Mouse (Mus musculus): ENCODE data around the gene Ehbp1.

The Ehbp1 gene

DNA sequence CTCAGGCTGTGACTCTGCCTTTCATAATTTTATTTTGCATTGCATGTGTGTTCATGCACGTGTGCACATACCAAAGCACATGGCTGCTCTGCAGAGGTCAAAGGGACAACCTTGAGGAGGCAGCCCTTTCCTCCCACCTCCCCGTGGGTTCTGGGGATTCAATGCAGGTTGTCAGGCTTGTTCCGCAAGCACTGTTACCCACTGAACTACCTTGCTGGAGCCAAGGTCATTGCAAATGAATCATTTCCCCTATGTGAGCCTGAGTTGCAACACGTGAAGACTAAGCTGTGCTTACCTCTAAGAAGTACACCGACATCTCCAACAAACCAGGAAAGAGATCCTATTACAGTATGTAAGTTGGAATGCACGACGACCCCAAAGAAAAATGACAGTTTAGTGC lies 291.2 kb downstream of the Ehbp1 start:
- DNase-seq: peak; percentile 6 to 28

DNA sequence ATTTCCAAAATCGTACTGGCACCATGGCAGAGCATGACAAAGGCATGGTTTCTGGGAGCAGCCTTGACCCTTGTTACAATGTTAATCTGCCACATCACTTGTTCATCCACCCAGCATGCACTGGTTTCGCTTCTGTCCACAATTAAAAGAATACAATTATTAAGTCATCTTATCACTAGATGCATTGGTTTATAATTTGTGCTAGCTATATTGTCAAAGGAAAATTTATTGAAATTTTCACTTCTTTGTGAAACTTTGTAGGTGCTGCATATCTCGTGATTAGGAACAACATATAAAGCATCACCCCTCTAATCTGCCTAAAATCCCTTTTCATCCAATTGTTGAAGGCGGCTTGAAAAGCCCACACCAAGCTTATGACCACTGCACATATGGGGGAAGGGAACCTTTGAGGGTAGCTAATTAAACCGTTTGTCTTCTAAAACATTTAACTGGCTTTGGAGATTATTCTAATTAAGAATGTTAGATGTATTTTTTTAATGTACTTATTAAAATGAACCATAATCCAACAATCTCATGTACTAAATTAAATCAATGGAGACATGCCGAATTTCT lies 302.2 kb downstream of the Ehbp1 start:
- DNase-seq: no peak

DNA sequence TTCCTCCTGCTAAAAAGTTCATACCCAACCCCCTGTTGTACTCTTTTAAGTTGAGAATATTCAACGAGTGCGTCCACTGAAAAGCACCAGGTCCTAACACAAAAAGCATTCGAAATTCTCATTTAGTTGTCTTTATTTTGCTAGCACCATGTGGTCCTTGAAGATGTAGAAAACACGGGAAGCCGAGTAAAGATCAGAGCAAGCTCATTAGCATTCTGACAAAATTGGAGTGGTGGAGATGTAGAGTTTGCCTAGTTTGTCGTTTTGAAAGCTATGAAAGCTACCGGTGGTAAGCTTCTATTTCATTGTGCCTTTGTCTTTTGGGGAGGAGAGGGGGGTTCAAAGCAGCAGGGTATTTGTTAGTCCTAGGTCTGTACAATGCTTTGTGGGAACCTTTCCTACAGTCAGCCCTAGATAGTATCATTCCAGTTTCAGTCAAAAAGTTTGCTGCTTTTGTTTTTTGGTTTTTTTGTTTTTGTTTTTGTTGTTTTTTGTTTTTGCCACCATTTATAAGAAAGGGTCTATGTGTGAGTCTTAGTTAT lies 307.5 kb downstream of the Ehbp1 start:
- no peak for DNase-seq

DNA sequence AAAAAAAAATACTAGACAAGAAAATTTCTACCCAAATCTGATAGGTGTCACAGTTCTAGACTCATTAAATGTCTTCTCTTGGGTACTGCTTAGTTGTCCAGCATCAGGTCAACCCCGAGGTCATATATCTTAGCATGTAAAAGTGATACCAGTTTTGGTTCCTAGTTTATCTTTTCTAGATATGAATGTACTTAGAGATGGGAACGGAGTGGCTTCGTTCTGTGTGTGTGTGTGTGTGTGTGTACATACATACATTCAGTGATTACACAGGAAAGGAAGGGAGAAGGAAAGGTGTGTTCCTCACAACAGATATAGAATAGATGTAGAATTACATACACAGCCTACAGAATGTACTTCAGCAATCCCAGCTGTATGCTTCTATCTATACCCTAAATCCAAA lies 308.5 kb downstream of the Ehbp1 start:
- DNase-seq: no peak

DNA sequence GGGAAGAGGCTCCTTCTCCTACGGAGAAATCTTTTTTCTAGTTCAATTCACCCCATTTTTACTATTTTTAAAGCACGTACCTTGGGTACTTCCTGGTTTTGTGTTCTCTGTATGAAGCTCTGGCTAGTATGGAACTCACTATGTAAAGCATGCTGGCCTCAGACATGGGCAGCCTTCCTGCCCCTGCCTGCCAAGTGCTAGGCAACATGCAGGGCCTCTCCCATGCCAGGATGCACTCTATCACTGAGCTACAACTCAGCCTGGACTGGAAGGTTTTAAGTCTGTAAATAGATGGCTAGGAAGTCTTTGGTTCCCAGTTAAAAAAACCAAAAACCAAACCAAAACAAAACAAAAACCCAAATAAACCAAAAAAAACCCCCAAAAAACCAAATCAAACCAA lies 321.5 kb downstream of the Ehbp1 start:
- no peak for DNase-seq

DNA sequence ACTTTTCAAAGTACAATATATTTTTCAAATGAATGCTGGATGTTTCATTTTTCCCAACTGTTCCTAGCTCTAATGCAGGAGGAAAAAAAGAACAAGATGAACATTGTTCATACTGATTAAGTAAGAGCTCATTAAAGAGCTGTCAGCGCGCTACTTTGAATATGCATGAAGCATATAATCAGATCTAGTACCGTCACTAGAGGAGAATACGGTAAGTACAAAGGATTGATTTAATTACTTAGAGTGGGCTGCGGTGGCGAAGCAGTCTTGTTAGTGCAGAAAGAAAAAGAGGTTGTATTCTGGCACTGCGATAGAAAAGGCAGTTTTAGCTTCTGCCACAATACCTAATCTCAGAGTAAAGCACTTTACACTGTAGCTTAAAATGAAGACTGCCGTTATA lies 324.6 kb downstream of the Ehbp1 start:
- DNase-seq: no peak

DNA sequence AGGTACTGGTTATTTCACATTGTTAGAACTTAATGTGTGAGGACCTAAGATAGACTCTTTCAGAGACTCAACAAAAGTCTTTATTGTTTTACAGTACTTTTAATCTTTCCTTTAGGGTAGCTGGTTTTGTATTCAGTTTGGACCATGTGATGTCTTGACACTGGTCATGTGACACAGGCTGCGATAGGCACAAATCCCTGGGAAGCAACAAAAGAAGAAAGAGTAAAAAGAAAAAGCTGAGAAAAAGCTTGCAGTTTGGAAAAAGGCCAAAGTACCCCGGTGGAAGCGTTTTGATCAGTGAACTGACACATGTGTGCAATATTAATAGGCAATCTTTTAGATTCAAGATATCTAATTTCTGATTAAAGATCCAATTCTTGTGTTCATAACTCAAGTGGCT lies 325.8 kb downstream of the Ehbp1 start:
- DNase-seq: no peak

DNA sequence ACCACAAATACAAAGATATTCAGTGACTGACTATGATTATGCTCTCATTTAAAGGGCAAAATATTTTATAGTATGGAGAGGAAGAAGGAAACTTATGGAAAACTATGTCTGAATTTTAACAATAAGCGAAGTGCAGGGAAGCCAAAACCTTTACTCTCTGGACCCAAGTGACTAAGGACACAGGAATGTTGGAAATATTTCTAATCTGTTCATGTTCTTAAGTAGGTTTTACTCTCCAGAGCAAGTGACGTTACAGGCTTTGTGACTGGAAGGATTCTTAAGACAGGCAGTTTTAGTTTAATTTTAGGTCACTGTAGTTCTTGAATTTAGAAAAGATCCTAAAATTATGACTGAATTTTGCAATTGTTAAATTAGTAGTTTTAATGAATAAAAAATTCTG lies 333.3 kb downstream of the Ehbp1 start:
- no peak for DNase-seq

DNA sequence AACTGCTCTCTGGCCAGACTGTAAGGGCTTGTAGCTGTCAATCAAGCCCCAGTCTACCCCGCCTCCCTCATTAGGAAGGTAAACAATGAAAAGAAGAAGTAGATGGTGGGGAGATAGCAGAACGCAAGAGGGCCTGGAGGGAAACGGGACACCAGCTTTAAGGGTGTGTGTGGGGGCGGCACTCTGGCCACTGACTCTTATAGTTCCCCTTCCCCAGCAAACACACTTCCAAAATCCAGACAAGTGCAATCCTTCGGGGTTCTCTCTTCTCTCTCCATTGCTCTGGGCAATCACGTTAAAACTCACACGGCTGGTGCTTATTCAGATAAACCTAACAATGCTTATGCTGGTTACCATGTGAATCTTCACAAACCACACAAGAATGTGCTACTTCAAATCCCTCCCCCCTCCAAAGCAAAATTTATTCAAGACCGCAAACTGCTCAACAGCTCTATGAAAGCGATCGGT lies 333.9 kb downstream of the Ehbp1 start:
- no peak for DNase-seq

DNA sequence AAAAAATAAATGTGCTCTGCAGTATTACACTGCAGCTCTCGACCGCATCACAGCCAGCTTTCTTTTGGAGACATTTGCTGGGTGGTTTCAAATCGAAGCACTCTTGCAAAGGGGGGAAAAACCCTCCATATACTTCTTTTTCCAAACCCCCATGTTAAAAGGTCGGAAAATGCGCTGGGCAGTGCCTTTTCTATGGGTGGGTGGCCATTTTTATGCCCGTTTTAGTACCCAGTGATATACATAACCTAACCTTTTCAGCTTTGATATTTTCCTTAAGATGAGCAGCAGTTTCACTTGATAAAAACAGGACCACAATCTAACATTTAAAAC lies 334.3 kb downstream of the Ehbp1 start:
- no peak for DNase-seq

DNA sequence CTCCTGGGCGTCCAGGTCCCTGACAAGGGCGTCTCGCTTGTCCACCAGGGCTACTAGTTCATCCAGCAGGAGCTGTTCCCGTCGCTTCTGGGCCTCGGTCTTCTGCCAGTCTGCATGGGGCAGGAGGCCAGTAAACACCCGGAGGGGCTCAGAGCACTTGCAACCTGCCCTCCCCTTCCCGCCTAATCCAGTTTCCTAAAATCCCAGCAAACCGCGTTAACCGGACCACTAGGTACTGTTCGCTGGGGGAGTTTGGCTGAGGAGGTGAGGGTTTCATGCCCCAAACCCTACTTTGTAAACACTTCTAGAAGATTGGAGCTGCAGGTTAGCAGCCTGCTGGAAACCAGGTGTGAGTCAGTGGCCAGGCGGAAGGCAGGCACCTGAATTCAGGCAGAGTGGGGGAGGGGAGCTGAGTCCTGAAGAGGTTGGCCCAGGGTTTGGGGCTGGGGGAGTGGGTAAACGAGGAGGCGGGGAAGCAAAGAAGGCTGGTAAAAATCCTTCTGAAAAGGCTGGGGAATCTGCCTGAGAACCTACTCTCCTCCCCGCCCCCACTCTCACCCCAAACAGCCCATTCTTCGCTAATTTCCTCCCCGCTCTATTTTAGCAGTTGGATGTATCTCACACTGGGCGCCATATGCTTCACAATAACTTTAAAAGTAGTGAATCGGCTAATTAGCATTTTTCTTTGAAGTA lies 334.9 kb downstream of the Ehbp1 start:
- no peak for DNase-seq

DNA sequence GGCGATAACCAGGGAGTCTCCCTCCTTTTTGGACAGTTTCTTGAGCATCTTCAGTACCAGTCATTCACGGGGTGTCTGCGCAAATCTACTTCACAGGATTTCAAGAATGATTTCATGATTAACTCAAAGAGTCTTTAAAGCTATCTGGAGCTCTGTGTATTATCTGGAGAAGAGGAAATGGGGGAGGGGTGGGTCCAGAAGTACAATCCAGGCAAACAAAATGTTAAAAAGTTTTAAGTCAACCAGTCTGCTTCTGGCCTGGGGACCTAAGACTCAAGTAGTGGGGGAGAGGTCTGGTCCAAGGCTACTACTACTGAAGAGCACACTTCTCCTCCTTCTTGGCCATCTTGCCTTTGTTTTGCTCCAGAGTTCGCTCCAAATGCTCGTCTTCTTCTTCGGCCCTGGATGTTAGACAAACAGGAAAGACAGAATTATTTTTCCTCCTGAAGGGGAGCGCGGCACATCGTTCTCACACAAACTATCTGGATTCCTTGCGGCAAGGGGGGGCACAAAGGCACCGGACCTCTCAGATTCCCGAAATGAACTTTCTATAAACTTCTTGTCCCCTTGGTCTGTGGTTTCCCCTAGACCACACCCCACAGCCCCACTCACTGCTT lies 335.5 kb downstream of the Ehbp1 start:
- no peak for DNase-seq

DNA sequence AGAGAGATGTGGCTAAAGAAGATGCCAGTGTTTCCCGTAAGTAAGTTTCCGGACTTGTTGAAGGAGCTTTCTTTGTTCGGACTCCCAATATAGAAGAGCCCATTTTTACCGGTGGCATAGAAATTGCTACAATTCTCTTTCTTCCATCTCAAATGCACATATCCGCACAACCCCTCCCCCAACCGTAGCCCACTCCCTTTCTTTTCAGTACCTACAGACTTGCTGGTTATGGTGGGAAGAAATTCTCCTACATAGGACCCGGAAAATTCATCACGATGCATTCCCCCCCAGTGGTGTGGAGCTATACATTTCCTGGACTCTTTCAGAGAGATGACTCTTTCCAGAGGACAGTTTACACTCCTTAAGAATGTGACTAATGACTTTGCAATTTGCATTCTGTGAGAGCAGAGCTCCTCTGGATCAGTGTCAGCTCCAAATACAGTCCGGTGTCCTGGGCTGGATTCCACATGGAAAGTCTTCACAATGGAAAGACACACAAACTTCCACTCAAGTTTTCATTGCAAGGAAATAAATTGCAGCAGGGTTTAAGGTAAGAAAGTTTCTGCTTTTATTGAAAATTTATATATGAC lies 336.7 kb downstream of the Ehbp1 start:
- DNase-seq: no peak

DNA sequence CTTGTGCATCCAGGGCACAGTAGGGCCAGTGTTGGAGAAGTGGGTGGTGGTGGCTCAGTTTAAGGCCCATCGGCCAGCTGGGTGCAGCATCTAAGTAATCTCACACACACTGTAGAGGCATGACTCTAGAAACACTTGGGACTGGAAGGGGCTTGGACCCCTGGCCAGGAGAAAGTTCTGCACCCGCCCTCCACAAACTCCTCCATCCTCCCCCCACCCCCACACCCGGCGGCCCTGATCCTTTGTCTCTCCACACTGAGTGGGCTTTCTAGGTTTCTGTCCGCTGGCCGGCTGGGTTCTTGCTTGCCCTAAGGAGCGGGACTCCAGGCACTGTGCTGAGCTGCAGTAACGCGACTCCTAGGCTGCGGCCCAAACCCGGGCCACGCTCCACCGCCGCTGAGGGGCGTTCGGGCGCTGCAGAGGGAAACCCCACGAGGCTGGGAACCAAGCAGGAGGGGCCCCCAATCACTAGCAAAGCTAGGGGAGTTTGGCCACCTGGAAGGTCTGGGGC lies 337.7 kb downstream of the Ehbp1 start:
- DNase-seq: no peak

DNA sequence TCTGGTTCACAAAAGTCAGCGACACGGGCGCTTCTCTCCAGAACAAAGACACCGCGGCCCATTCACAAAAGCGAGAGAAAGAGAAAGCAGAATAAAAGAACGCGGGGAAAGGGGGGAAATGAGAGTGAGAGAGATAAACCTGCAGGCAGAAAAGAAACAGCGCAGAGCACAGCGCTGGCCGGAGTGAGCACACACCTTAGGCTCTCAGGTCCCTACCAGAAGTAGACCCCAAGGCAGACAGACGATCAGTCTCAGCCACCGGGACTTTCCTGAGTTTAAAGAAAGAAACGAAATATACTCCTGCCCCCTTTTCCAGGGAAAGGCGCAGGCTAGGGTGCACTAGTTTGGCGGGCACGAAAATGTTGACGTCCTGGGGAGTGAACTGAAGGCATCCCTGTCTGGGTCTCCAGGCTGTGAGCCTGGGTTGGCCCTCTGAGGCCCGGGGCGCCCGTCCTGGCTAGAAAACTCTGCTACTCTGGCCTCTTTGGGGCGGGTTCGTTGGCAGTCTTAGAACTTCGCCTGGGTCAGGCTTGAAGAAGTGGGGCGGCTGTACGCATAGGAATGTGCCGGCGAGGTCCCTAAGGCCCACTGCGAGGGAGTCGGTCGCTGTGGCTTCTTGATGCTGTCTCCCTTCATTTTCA lies 338.6 kb downstream of the Ehbp1 start:
- no peak for DNase-seq

DNA sequence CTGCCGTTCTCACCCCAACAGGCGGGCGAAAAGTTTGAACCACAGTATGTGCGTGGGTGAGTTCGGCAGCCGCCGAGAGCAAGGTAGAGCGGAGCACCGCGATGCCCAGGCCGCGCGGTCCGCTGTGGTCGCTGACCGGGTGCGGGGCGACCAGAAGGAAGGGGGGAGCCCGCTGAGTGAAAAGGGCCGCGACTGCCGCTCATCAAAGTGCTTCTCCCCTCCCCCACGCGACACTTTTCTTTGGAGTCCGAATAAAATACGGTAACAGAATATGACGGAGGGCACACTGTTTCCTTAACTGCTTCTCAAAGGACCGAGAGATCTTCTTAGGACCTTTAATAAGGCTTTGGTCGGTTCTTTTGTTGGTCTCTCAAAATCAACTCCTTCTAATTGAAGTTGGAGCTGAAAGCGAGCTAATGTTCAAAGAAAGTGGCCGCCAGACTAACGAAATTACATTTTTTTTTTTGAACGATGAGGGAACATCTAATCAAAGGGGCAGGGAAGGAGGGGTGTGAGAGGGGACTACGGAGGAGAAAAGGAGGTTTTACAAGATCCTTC lies 339.2 kb downstream of the Ehbp1 start, which contains the start of gene Otx1:
TSS of gene Otx1 (minus strand) at position 115 of the 558 bp plus-strand sequence.
- DNase-seq: no peak

DNA sequence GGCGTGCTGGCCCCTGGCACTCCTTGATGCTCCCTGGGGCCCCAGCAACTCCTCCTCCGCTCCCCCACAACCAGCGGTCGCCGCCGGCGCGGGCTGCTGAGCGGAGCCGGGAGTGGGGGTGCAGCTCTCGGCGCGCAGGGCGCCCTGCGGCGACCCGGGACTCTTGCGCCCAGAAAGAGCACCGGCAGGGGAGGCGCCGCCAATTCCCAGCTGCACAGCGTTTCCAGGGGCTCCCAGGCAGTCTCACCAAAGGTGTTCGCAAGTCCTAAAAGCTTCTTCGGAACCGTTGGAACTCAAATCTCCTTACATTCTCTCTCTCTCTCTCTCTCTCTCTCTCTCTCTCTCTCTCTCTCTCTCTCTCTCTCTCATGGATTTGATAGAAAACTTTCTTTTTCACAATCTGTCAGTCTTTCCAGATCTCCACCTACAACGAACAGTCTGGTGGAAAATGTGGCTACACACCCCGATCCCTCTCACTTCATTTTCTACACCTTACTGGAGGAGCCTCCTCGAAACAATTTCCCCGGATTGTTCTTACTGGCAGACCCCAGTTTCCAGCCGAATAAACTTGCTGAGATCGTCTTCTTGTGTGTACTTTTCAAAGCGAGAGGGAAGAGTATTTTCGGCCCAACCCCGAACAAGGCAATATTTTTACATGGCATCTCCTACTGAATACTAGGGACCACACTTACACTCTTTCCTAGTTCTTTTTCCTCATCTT lies 339.9 kb downstream of the Ehbp1 start:
- no peak for DNase-seq

DNA sequence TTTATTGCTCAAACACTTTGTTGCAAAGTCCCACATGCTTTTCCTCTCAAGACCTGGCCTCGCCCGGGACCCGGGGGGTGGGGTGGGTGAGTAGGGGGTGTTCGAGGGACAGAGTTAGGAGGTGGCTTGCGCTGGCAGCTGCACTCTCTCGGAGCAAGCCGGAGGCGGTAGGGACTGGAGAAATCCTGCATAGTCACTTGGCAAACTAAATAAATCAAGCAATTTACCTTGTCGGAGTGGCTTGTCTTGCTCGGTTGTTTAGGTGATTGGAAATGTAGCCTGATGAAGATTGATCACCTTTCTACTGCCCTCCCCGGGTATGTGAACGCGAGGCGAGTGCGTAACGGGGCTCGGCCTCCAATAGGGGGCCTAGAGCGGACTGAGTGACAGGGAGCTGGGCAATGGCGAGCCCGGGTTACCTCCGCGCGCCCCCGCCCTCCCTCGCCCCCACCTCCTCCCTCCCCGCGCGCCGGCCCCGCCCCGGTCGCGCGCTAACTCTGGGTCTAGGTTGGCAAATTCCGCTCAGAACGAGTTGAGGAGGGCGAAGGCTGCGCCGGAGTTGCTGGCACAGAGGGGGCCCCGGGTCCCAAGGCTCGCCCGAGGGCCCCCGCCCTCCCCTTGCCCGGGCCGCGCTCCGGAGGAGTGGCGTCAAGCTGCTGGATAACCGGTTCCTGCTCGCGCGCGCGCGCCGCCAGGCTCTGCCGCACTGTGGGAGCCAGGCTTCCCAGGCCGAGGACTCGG lies 340.6 kb downstream of the Ehbp1 start:
- peak in 1 of 2 experiments; percentile 27 for DNase-seq

DNA sequence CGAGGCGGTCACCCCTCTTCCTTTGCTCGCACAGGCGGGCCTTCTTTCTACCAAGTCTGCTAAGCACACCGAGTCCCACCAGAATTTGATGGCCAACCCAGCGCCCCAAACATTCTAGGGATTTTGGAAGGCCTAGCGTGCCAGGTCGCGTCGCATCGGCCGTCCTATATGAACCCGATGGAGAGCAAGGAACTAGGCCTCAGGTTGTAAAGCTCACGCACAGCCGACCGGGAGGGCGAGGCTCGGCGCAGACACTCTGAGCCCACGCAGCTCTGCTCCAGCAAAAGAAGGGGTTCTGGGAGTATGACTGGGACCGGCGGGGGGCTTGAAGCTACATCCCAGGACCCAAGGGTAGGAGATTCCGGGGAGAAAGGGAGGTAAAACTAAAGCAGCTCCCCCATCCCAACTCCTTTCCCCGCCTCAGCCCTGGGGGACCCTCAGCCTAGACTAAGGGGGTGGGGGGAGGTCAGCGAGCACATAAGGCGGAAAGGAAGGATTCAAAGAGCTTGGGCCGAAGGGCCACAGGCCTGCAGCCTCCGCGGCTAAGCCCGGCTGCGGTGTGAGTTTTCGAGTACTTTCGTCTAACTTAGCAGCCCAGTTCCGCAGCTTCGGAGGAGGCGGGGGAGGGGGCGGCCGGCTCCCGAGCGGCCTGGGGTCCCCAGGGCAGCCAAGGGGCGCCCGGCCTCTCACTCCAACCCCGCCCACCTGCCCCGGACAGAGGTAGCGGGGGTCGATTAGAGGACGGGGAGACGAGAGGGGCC lies 341.6 kb downstream of the Ehbp1 start:
- DNase-seq: no peak
